Mouse (Mus musculus) inflammation-experienced regulatory T-cells (primary cell): ENCODE data around the gene Ghrh. TPM values are rescaled to one million over a fixed set of nuclear protein-coding genes. Genes with fewer than 3 reads are reported as not detected.

Experiments used
- polyA plus RNA-seq, 2 experiments: library from polyadenylated mRNA; unstranded; fragments of 100-300 nt; shearing (Covaris generic); gene quantifications; one replicate each; pipeline ENCODE4 v1.2.1; 2017

The Ghrh gene
- polyA plus RNA-seq = not detected

GRCm38 (mm10) chr2:157347361-157348159 is at the start of gene Ghrh:
Gene Ghrh, minus strand, starts transcription at chr2:157347506.

GRCm38 (mm10) chr2:157367184-157367893 is 20.0 kb upstream of the Ghrh start, which contains the start of gene Manbal:
Gene Manbal, plus strand, starts transcription at chr2:157367594.

Other genes with a start within 250 kb of the Ghrh start
- 100 to 1,000 TPM; 387 to 574 TPM for gene Samhd1, start 212.2 kb downstream of the Ghrh start, polyA plus RNA-seq
- 10 to 100 TPM; 32.5 to 34.7 TPM for gene Rbl1, start 143.0 kb downstream of the Ghrh start, polyA plus RNA-seq
- 100 to 1,000 TPM; 223 to 259 TPM for gene Rpn2, start 68.5 kb downstream of the Ghrh start, polyA plus RNA-seq
- gene Mroh8, start 68.0 kb downstream of the Ghrh start, polyA plus RNA-seq = 1 to 10 TPM in 1 of 2 experiments, under 1 TPM in 1; 0.22 to 2.6 TPM
- gene Manbal, start 20.1 kb upstream of the Ghrh start, polyA plus RNA-seq = 10 to 100 TPM; 44.8 to 51.1 TPM
- 1 to 10 TPM; 3.5 to 6.7 TPM for gene Src, start 70.9 kb upstream of the Ghrh start, polyA plus RNA-seq
- gene Nnat, start 212.6 kb upstream of the Ghrh start, polyA plus RNA-seq = 1 to 10 TPM in 1 of 2 experiments, under 1 TPM in 1; 0.72 to 1.4 TPM
- gene Blcap, start 223.8 kb upstream of the Ghrh start, polyA plus RNA-seq = 10 to 100 TPM; 19.7 to 22.0 TPM